Mouse (Mus musculus): ENCODE data around the gene Nrp2. TPM values are rescaled to one million over a fixed set of nuclear protein-coding genes. Genes with fewer than 3 reads are reported as not detected.

Nrp2 gene
- polyA plus RNA-seq, 1 experiment from 2014 or later = 20.5 TPM

DNA sequence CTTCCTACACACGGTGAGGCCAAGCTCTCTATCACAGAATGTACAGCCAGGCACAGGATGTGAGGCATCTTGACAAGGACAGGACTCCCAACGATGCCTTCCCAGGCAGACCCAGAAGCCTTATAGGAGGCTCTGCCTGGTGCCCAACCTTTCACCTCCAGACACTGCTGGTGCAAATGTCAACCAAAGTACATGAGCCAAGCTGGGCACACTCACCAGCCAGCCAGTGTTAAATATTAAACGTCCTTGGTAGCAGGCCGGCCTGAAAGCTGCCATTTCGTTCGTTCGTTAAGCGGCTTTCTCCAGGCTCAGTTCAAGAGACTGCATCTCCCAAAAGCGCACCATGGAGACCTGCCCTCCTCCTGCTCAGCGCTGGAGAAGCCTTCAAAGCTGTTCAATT, 124.2 kb downstream of the Nrp2 start:
- no peak overlapping the region for H3K27ac ChIP-seq (replicated peaks)
- H3K4me1 ChIP-seq = peaks cover 27% of the 10 kb centered on the region
- DNase-seq (ENCODE audit: low spot score) = no peak

DNA sequence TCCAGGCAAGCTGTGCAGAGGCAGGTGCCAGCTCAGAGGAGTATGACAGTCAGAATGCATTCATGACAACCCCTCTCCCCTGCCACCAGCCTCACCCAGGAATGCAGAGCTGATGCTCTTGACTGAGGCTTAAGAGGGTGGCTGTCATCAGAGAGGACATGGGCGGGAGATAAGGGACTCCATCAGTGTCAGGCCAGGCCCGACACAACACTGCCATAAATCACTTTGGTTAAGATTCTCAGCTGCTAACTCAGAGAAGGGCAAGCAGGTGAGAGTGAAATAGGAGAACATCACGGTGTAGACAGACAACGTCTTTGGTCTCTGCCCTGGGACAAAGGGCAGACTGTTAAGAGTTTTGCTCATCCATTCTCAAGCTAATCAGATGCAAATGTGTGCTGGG, 125.1 kb downstream of the Nrp2 start:
- 57% methylated on average over 4 of the region's 4 CpGs for WGBS
- Histone ChIP-seq H3K27me3 (replicated peaks; ENCODE audit: low read depth, poor library complexity, severe bottlenecking) (no peaks in the 10 kb centered on the region), H3K27ac (replicated peaks) (no peak overlapping the region), H3K36me3 (replicated peaks) (no peaks in the 10 kb centered on the region), H3K4me1 (peaks cover 19% of the 10 kb centered on the region), H3K9me3 (no peaks in the 10 kb centered on the region), H3K4me3 (no peak overlapping the region)
- DNase-seq (ENCODE audit: low spot score) = no peak

More for the DNA sequence above, 124.2 kb downstream of the Nrp2 start:
- no peak overlapping the region for H3K4me3 ChIP-seq
- no peaks in the 10 kb centered on the region; the same call in 1 of the 2 replicates for H3K27me3 ChIP-seq (replicated peaks; ENCODE audit: low read depth, poor library complexity, severe bottlenecking)
- 85% methylated on average over 10 of the region's 10 CpGs for WGBS
- H3K9me3 ChIP-seq = no peaks in the 10 kb centered on the region
- H3K36me3 ChIP-seq (replicated peaks) = no peaks in the 10 kb centered on the region

GRCm38 (mm10) chr1:62829690-62830417, 126.8 kb downstream of the Nrp2 start:
- no peaks in the 10 kb centered on the region for H3K9me3 ChIP-seq
- no peak overlapping the region for H3K4me3 ChIP-seq
- peak; percentile 39 for DNase-seq (ENCODE audit: low spot score)
- no peaks in the 10 kb centered on the region for H3K27me3 ChIP-seq (replicated peaks; ENCODE audit: low read depth, poor library complexity, severe bottlenecking)
- 66% methylated on average over 4 of the region's 4 CpGs for WGBS
- no peak overlapping the region for H3K27ac ChIP-seq (replicated peaks)
- peaks cover 17% of the 10 kb centered on the region for H3K4me1 ChIP-seq
- no peaks in the 10 kb centered on the region for H3K36me3 ChIP-seq (replicated peaks)

DNA sequence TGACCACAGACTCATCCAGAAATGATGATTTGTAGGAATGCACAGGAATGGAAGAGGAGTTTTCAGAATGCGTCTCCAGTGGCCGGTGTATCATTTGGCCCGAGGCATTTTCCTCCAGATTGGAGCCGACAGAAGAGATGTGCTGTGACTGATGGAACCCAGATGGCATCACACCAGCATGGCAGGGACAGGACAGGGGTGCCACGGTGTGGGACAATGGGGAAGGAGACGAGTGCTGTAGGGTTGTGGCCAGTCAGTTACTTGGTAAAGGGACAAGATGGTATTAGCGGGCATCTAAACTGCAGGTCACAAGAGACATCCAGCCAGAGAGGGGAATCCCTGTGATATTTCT, 127.3 kb downstream of the Nrp2 start:
- H3K4me3 ChIP-seq = no peak overlapping the region
- no peaks in the 10 kb centered on the region for H3K36me3 ChIP-seq (replicated peaks)
- peak; percentile 28 for DNase-seq (ENCODE audit: low spot score)
- H3K27ac ChIP-seq (replicated peaks) = no peak overlapping the region
- 45% methylated on average over 7 of the region's 7 CpGs for WGBS
- peaks cover 17% of the 10 kb centered on the region for H3K4me1 ChIP-seq
- no peaks in the 10 kb centered on the region for H3K27me3 ChIP-seq (replicated peaks; ENCODE audit: low read depth, poor library complexity, severe bottlenecking)
- H3K9me3 ChIP-seq = no peaks in the 10 kb centered on the region

GRCm38 (mm10) chr1:62831725-62832455, 128.8 kb downstream of the Nrp2 start:
- 77% methylated on average over 6 of the region's 6 CpGs for WGBS
- Histone ChIP-seq H3K4me1 (peaks cover 17% of the 10 kb centered on the region), H3K27me3 (replicated peaks; ENCODE audit: low read depth, poor library complexity, severe bottlenecking) (no peaks in the 10 kb centered on the region), H3K9me3 (no peaks in the 10 kb centered on the region), H3K27ac (replicated peaks) (no peak overlapping the region), H3K36me3 (replicated peaks) (no peaks in the 10 kb centered on the region), H3K4me3 (no peak overlapping the region)
- DNase-seq (ENCODE audit: low spot score) = no peak

DNA sequence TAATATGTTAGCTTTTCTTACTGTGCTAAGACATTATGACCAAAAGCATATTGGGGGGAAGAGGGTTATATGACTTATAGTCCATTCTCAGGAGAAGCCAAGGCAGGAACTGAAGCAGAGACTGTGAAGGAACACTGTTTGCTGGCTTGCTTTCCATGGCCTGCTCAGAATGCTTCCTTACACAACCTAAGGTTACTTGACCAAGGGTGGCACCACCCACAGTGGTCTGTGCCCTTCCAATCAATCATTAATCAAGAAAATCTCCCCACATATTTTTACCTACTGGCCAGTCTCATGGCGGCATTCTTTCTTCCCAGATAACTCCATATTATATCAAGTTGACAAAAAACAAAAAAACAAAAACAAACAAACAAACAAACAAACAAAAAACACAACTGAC, 130.3 kb downstream of the Nrp2 start:
- H3K27ac ChIP-seq (replicated peaks) = no peak overlapping the region
- no peaks in the 10 kb centered on the region for H3K36me3 ChIP-seq (replicated peaks)
- no peaks in the 10 kb centered on the region for H3K27me3 ChIP-seq (replicated peaks; ENCODE audit: low read depth, poor library complexity, severe bottlenecking)
- WGBS = 92% methylated on average over 1 of the region's 1 CpGs
- DNase-seq (ENCODE audit: low spot score) = no peak
- peaks cover 13% of the 10 kb centered on the region for H3K4me1 ChIP-seq
- no peaks in the 10 kb centered on the region for H3K9me3 ChIP-seq
- no peak overlapping the region for H3K4me3 ChIP-seq

DNA sequence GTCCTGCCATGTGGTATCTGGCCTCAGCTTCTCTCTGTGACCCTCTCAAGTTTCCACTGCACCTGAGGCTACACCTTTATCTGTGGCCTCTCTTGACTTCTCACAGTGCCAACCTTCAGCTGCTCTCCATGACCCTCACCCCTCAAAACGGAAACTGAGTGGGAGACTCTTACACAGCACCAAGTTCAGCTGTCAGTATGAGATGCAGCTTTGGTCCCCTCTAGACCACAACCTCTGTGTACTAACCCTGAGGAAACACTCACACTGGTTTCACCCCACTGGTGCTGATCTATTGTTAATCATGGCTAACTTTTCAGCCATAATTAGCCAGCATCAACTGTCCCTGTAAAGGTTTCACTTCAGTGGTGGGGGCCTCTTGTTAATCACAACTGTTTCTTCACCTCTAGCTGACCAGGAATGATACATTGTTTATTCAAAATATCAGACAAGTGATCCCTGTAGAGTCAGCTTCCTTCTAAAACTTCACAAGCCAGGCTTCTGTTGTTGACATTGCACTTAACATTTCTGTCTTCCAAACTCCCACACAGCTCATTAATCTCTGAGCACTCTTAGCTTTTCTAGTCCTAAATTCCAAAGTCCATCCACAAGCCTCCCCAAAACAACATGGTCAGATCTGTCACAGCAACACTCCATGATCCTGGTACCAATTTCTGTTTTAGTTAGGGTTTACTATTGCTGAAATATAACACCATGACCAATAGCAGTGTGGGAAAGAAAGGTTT, 131.5 kb downstream of the Nrp2 start:
- H3K4me1 ChIP-seq = peaks cover 10% of the 10 kb centered on the region

GRCm38 (mm10) chr1:62838083-62838482, 135.0 kb downstream of the Nrp2 start:
- H3K27me3 ChIP-seq (replicated peaks; ENCODE audit: low read depth, poor library complexity, severe bottlenecking) = no peaks in the 10 kb centered on the region
- H3K4me1 ChIP-seq = no peaks in the 10 kb centered on the region
- no peak for DNase-seq (ENCODE audit: low spot score)
- 85% methylated on average over 3 of the region's 3 CpGs for WGBS
- no peaks in the 10 kb centered on the region for H3K36me3 ChIP-seq (replicated peaks)
- H3K4me3 ChIP-seq = no peak overlapping the region
- H3K9me3 ChIP-seq = no peaks in the 10 kb centered on the region
- H3K27ac ChIP-seq (replicated peaks) = no peak overlapping the region

More for the DNA sequence above, 131.5 kb downstream of the Nrp2 start:
- Histone ChIP-seq H3K36me3 (replicated peaks) (no peaks in the 10 kb centered on the region), H3K9me3 (no peaks in the 10 kb centered on the region), H3K27me3 (replicated peaks; ENCODE audit: low read depth, poor library complexity, severe bottlenecking) (no peaks in the 10 kb centered on the region), H3K4me3 (no peak overlapping the region), H3K27ac (replicated peaks) (no peak overlapping the region)
- no peak for DNase-seq (ENCODE audit: low spot score)
- 71% methylated on average over 1 of the region's 1 CpGs for WGBS

GRCm38 (mm10) chr1:62838631-62839030, 135.5 kb downstream of the Nrp2 start:
- WGBS = 70% methylated on average over 2 of the region's 2 CpGs

DNA sequence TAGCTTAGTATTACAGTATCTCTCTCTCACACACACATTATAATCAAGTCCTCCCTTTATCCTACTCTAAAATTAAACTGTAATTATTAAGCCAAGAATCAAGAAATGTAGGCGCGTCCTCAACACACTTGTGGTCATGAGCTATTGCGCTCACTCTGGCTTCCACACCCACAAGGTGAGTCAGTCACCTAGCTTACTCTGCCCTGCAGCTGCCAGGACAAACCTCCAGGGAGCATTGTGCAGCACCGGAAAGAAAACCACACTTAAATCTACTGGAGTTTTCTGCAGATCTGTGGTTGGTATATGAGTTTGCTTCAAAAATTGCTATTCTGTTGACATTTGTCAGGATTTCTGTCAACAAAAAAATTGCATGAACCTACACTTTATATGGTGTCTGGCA, 140.1 kb downstream of the Nrp2 start:
- DNase-seq (ENCODE audit: low spot score) = no peak
- Histone ChIP-seq H3K4me1 (peaks cover 6% of the 10 kb centered on the region; the same call in 1 of the 2 replicates), H3K9me3 (no peaks in the 10 kb centered on the region), H3K36me3 (replicated peaks) (no peaks in the 10 kb centered on the region), H3K4me3 (no peak overlapping the region), H3K27ac (replicated peaks) (no peak overlapping the region), H3K27me3 (replicated peaks; ENCODE audit: low read depth, poor library complexity, severe bottlenecking) (no peaks in the 10 kb centered on the region)
- 95% methylated on average over 4 of the region's 4 CpGs for WGBS

More at GRCm38 (mm10) chr1:62838631-62839030, 135.5 kb downstream of the Nrp2 start:
- Histone ChIP-seq H3K4me1 (no peaks in the 10 kb centered on the region), H3K36me3 (replicated peaks) (no peaks in the 10 kb centered on the region), H3K27me3 (replicated peaks; ENCODE audit: low read depth, poor library complexity, severe bottlenecking) (no peaks in the 10 kb centered on the region), H3K27ac (replicated peaks) (no peak overlapping the region), H3K9me3 (no peaks in the 10 kb centered on the region), H3K4me3 (no peak overlapping the region)
- DNase-seq (ENCODE audit: low spot score) = no peak

DNA sequence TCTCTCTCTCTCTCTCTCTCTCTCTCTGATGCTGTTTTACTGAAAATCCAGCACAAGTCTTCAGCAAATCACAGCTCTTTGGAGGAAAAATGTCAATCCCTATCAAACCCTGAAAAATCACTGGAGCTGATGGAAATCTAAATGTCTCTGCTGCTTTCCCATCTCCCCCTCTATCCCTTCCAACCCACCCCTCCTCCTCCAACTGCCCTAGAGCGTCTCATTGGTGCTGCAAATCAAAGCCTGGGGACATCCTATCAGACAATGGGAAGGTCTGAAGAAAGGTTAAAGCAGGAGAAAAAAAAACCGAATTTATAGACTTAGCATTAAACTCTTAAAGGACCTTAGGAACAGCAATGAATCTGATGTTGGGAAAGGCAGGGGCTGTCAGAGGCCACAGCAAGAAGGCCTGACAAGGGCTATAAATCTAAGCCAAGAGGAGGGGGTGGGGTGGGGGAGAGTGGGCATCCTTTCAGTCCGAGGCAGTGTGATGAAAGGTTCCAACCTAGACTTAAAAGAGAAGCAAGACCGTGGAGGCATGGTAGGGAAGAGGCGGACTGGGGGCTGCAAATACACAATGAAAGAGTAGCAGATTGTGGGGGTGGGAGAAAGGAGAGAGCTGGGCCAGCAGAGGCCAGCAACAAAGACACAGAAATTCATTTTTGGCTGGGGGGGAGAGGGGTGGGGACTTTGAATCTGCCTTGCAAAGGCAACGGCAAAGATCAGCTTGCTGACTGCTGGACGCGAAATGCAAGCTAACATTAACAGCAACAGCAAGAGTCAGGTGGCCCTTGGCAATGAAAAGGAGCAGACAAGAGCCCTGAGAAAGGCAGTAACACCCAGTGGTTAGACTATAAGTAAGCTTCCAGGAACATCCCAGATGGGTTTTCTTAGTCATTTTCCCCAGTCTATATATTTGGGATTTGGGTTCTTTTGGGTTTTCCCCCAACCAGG, 148.2 kb downstream of the Nrp2 start:
- 54% methylated on average over 8 of the region's 8 CpGs for WGBS
- no peak overlapping the region for H3K4me3 ChIP-seq
- peak overlapping the region; percentile 31; the same call in 1 of the 2 replicates for H3K27ac ChIP-seq (replicated peaks)
- DNase-seq (ENCODE audit: low spot score) = no peak
- peaks cover 27% of the 10 kb centered on the region for H3K4me1 ChIP-seq
- H3K27me3 ChIP-seq (replicated peaks; ENCODE audit: low read depth, poor library complexity, severe bottlenecking) = no peaks in the 10 kb centered on the region
- no peaks in the 10 kb centered on the region for H3K9me3 ChIP-seq
- no peaks in the 10 kb centered on the region for H3K36me3 ChIP-seq (replicated peaks)

DNA sequence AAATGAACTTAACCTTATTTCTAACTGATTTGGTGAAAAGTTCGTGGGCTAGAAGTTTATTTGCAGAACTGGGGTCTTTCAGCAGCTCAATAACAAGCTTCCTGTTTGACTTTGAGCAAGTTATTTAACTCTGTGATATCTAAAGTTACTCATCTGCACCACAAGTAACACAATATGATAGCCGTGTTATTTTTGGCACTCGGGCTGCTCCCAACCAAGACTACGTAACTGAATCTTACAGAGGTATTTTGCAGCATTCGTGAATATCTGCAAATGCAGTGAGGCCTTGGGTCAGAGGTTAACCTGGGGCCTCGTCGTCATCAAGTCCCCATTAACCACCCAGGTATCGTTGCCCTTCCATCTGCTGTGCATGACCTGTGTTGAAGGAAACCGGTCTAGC, 150.3 kb downstream of the Nrp2 start:
- H3K9me3 ChIP-seq = no peaks in the 10 kb centered on the region
- no peaks in the 10 kb centered on the region for H3K27me3 ChIP-seq (replicated peaks; ENCODE audit: low read depth, poor library complexity, severe bottlenecking)
- no peak for DNase-seq (ENCODE audit: low spot score)
- no peak overlapping the region for H3K4me3 ChIP-seq
- H3K36me3 ChIP-seq (replicated peaks) = no peaks in the 10 kb centered on the region
- H3K4me1 ChIP-seq = peaks cover 19% of the 10 kb centered on the region
- WGBS = 59% methylated on average over 9 of the region's 9 CpGs
- no peak overlapping the region for H3K27ac ChIP-seq (replicated peaks)
